Mouse (Mus musculus) spleen, adult 2 months (tissue): ENCODE measurements at regions not wholly inside any gene's neighbourhood (a gene's known extent, or its start where the extent isn't known, plus 50 kb on each side); places are given as distances from the start of the nearest gene placed in this dataset.

ENCODE experiments used
- DNase-seq, 2 experiments: peaks; one replicate each; pipeline versions ENCODE4 v3.0.0 to v3.0.0-alpha.2; 2012 to 2021; ENCODE audit warnings: low spot score in 2 of 2, low read depth in 1 of 2
- H3K27ac ChIP-seq: fragments of 200-500 bp; 2 replicates; pipeline ENCODE4 v1.5.1; 2012; ENCODE audit warnings: low read length, inconsistent platforms; ENCODE audit not compliant: insufficient read depth
- H3K27me3 ChIP-seq: fragments of 200-500 bp; 2 replicates; pipeline ENCODE4 v1.6.1; 2012; ENCODE audit warnings: mild to moderate bottlenecking, moderate library complexity, low read length, inconsistent platforms; ENCODE audit not compliant: control insufficient read depth, insufficient read depth
- H3K36me3 ChIP-seq: fragments of 200-500 bp; 2 replicates; pipeline ENCODE4 v1.6.1; 2012; ENCODE audit warnings: mild to moderate bottlenecking, low read length, inconsistent platforms; ENCODE audit not compliant: control insufficient read depth, insufficient read depth
- H3K4me1 ChIP-seq: fragments of 200-500 bp; 2 replicates; pipeline ENCODE4 v1.6.1; 2011; ENCODE audit warnings: inconsistent platforms; ENCODE audit not compliant: control insufficient read depth, insufficient read depth, insufficient read length
- H3K4me3 ChIP-seq: fragments of 200-500 bp; 2 replicates; pipeline ENCODE4 v1.5.1; 2011; ENCODE audit warnings: mild to moderate bottlenecking, inconsistent platforms; ENCODE audit not compliant: insufficient read depth, insufficient read length; ENCODE audit errors: extremely low read depth
- CTCF ChIP-seq: fragments of 200-500 bp; IDR thresholded peaks from 2 replicates; pipeline ENCODE4 v1.5.1; 2011; ENCODE audit warnings: mild to moderate bottlenecking, inconsistent platforms; ENCODE audit not compliant: insufficient read depth, insufficient read length, insufficient replicate concordance; ENCODE audit errors: extremely low read depth
- POLR2A ChIP-seq: fragments of 200-500 bp; IDR thresholded peaks from 2 replicates; pipeline ENCODE4 v1.6.1; 2011; ENCODE audit warnings: low read depth, low read length, inconsistent platforms
- WGBS: fragments of 180-500 bp; shearing (Covaris S2); methylation state at CpG from one replicate; pipeline ENCODE4 v1.1.7; 2018; 5-methylcytosine and 5-hydroxymethylcytosine counted together

DNA sequence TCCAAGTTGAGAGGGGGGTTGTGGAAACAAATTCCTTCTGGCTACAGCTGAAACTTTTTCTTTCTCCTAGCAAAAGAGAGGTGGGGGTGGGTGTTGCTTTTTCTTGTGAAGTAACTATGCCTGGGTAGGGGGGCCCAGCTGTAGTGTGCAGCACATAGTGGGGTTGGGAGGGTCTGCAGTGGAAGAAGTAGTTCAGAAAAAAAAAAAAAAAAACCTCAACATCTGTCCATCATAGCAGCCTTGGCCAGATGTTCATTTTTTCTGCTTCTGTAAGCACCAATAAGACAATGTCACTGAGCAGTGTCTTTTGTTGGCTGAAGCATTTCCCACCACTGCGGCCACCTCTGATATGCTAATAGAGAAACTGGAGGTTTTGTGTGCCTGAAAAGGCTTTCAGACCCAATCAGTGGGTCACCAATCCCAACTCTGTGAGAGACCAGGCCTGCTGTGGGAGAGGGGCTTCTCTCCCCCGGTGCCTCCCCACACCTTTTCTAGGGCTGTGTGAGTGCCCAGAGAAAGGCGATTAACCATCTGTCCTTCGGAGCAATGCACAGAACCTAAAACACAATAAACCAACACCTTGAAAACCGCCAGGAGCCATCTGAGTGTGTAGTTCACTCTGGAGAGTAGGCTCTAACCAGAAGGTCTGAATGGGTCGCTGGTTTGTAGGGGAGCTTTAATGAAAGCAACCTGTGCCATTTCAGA lies 279.2 kb downstream of the Tmsb4x start:
- H3K27ac ChIP-seq, result no peak overlapping the region
- TF ChIP-seq POLR2A (no peak), CTCF (no peak)
- no peak overlapping the region for H3K4me3 ChIP-seq
- H3K4me1 ChIP-seq, result no peaks in the 10 kb centered on the region
- no peaks in the 10 kb centered on the region for H3K27me3 ChIP-seq
- 78% methylated on average over 6 of the region's 6 CpGs for WGBS
- no peak for DNase-seq
- H3K36me3 ChIP-seq, result no peaks in the 10 kb centered on the region

DNA sequence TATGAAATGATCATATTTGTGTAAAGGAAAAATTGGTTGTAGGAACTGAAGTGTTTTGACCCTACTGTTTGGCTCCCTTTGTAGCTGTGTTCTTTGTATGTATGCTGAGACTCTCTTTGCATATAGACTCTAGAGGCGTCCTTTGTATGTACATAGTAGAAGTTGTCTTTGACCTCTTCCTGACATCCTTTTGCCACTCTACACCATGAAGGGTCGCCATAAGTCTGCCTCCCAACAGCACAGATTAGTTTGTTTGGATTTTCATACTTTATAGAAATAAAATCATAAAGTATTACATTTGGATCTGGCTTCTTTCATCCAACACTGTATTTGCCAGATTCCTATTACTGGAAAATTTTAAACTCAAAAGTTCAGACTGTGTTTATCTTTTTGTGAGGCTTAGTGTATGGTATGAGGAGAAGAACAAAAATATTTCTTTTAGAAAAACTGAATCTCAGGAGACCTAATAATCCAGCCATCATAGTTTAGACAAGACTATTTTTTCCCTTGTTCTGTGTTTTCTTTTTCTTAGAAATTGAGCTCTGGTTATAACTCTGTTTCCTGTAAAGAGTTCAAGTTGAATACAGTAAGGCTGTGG lies 293.7 kb downstream of the Tmsb4x start:
- no peak for DNase-seq
- Histone ChIP-seq H3K27me3 (no peaks in the 10 kb centered on the region), H3K36me3 (no peaks in the 10 kb centered on the region), H3K27ac (no peak overlapping the region), H3K4me1 (no peaks in the 10 kb centered on the region; the same call in 1 of the 2 replicates), H3K4me3 (no peak overlapping the region)
- 77% methylated on average over 2 of the region's 2 CpGs for WGBS
- TF ChIP-seq CTCF (no peak), POLR2A (no peak)

DNA sequence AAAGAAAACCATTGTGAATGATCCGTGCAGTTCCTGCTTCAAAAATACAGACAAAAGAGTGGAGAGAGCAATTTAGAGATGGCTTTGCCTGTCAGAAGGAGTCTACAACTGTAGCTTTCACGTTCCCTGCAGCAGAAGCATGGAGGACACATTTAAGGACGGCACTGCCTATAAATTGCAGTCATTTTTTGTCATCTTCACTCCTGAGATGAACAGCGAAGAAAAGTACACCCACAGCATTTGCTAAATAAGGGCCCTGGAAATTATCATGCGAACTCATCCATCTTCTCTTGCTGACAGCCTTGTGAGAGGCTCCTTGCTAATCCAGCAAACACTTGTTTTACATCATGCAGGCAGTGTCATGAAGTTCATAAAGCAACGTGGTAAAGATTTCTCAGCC lies 302.5 kb downstream of the Tmsb4x start:
- Histone ChIP-seq H3K27ac (no peak overlapping the region), H3K27me3 (no peaks in the 10 kb centered on the region), H3K4me3 (no peak overlapping the region), H3K4me1 (no peaks in the 10 kb centered on the region), H3K36me3 (no peaks in the 10 kb centered on the region)
- WGBS, result 85% methylated on average over 6 of the region's 6 CpGs
- TF ChIP-seq POLR2A (no peak), CTCF (no peak)
- no peak for DNase-seq

DNA sequence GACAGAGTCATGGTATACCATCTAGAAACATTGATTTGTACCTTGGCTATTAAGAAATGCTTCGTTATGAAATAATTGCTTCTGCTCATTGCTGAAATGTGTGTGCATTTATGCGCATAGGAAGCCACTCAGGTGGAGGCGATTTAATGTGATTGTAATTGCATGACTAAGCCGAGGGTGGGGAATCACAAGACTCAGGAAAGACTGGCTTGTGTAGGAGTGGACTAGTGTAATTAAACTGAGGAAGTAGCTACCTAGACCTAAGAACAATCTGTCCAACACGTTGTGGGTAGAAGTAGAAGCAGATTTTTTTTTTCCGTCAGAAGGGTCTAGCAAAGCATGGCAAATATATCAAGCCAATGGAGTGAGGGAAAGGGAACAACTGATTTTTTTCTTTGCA lies 308.4 kb downstream of the Tmsb4x start:
- no peak for DNase-seq
- H3K27me3 ChIP-seq, result no peaks in the 10 kb centered on the region
- H3K27ac ChIP-seq, result no peak overlapping the region
- H3K36me3 ChIP-seq, result no peaks in the 10 kb centered on the region
- H3K4me3 ChIP-seq, result no peak overlapping the region
- no peaks in the 10 kb centered on the region for H3K4me1 ChIP-seq
- TF ChIP-seq POLR2A, result no peak
- TF ChIP-seq CTCF, result no peak
- 78% methylated on average over 6 of the region's 6 CpGs for WGBS

DNA sequence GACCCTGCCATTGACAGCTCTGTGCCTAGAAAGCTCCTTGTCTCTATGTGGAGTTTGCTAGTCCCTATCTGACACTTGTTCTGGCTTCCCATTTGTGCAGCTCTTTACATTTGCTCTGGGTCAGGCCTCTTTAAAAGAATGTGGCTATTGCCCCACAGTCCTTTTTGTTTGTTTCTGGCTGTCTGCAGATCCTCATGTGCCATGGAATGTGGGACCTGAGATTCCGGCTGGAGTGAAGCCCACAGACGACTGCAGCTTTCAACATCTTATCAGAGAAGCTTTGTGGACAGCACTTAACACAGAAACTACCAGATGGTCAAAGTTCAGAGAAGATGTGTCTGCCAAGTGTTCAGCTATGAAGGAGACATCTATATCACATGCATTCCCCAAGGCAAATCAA lies 309.7 kb upstream of the Egfl6 start:
- no peak for TF ChIP-seq POLR2A
- no peak for TF ChIP-seq CTCF
- DNase-seq, result no peak
- no peak overlapping the region for H3K4me3 ChIP-seq
- WGBS, result 85% methylated on average over 2 of the region's 2 CpGs
- H3K27ac ChIP-seq, result no peak overlapping the region
- no peaks in the 10 kb centered on the region for H3K36me3 ChIP-seq
- H3K27me3 ChIP-seq, result no peaks in the 10 kb centered on the region
- no peaks in the 10 kb centered on the region for H3K4me1 ChIP-seq

DNA sequence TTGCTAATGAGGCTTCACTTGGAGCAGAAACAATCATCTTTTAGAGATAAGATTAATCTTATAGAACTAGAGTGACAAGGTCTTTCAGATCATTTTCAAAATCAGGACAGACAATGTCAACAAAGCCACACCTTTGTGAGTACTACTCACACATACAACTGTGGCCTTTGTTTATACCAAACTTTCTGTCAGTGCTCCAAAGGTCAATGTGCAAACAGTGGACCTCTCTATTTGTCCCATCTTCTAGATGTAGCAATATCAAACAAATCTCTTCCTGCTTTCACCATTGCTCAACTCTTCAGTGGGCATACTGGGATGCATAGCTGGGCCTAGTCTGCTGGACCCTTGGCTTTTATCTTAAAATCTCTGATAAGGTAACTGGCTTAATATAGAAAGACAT lies 300.9 kb upstream of the Egfl6 start:
- H3K27ac ChIP-seq, result no peak overlapping the region
- no peak overlapping the region for H3K4me3 ChIP-seq
- no peaks in the 10 kb centered on the region for H3K27me3 ChIP-seq
- TF ChIP-seq POLR2A, result no peak
- TF ChIP-seq CTCF, result no peak
- no peaks in the 10 kb centered on the region for H3K36me3 ChIP-seq
- no peaks in the 10 kb centered on the region for H3K4me1 ChIP-seq
- no peak for DNase-seq

DNA sequence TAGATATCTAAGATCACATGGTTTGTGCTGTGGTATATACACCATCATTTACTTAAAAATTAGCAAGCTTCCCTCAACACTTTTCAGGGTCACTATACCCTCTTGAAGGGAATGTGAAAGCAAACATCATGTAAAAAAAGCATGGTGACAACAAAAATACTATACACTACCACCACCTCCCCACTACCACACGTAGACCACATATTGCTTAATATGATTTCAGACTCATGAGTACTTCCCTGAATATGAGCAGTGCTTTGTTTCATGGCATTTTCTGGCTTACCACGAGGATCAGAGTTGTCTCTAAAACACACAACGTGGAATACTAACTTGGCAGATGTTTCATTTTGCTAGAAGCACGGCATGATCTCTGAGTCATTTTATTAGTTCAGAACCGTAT lies 284.0 kb upstream of the Egfl6 start:
- TF ChIP-seq POLR2A (no peak), CTCF (no peak)
- H3K36me3 ChIP-seq, result no peaks in the 10 kb centered on the region
- WGBS, result 84% methylated on average over 5 of the region's 5 CpGs
- no peak overlapping the region for H3K27ac ChIP-seq
- DNase-seq, result no peak
- no peaks in the 10 kb centered on the region for H3K4me1 ChIP-seq
- no peaks in the 10 kb centered on the region for H3K27me3 ChIP-seq
- H3K4me3 ChIP-seq, result no peak overlapping the region
